Mouse (Mus musculus): ENCODE measurements around the gene Klhdc4.

DNA sequence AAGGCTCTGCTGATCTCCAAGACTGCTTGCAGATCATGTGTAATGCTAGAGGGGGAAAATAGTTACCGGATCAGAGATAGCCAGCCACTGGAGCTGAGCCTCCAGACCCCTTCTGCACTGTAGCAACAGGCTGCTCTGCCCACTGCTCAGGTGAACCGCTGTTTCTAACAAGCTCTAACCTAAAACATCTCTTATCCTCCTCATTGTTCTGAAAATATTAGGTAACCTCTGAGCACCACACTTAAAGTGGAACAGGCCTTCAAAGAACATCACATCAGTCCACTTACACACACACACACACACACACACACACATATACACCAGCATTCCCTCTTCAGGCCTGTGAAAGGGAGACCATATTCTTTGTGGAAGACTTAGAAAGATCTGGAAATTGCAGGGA lies 2.7 kb upstream of the Klhdc4 start:
- TF ChIP-seq CTCF (IDR thresholded peaks at IDR 0.05; ENCODE audit: borderline replicate concordance, control insufficient read depth, extremely low read depth, insufficient read depth, low read length, poor library complexity) (no peak), POLR2A (IDR thresholded peaks at IDR 0.05; ENCODE audit: control insufficient read depth, extremely low read depth, insufficient read depth, low read length, poor library complexity) (no peak)

All from thymus, adult 2 months (tissue).